Mouse (Mus musculus): Measurements from ENCODE around the gene Fkbp1a. TPM values are rescaled to one million over a fixed set of nuclear protein-coding genes. Genes with fewer than 3 reads are reported as not detected.

The Fkbp1a gene
- 176 TPM for total RNA-seq (2023)

DNA sequence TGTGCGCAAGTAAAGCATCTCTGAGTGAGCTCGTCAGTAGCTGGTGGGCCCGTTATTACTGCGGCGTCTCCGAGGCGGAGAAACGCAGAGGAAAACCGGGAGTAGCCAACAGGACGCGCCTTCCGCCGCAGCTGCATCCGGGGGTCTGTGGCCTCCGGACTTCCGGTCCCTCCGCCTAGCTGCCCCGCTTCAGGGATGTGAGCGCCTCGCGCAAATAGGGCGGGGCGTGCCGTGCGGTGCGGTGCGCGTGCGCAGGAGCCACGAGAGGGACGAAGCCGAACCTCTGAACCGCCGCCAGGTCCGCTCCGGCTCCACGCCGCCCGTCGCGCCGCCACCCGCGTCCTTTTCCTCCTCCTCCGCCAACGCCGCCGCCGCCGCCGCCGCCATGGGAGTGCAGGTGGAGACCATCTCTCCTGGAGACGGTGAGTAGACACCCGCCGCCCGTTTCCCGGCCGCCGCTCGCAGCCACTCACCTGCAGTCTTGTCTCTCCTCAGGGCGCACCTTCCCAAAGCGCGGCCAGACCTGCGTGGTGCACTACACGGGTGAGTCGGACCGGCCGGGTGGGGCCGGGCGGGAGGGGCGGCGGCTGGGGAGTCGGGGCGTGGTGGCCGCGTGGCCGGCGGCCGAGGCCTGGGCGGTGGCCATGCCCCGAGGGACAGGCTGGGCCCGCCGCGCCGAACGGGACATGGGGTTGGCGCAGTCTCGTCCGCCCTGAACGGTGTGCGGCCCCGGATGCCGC is at the start of gene Fkbp1a:
Gene Fkbp1a, plus strand, starts transcription at position 161 of the 740 bp plus-strand sequence.

DNA sequence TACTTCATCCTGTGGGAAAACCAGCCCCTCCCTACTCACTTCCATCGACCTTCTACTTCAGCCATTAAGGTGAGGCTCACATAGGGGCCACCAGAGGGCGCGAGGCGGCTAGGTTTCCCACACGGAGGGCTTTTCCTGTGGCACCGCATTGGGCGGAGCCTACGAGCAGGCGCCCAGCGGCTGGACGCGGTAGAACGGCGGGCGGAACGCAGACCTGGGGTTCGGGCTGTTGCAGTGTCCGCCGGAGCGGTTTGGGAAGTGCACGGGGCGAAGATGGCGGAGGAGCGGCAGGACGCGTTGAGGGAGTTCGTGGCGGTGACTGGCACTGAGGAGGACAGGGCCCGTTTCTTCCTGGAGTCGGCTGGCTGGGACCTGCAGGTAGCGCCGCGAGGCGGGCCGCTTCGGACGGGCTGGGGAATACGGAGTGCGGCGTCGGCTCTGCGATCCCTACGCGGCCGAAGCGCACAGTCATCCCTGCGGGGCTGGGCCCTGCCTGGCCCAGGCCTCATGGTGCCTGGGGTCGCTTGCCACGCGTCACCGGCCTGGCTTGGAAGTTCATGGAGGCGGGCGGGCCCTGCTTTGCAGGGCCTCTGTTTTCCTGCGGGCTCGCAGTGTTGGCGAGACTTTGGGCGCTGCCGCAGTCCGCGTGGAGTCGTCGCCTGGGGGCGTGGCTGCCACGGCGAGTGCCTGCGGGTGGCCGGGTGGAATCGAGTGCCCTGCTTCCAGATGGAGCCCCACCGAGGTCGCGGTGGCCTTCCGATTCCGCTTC is 48.1 kb upstream of the Fkbp1a start, which contains the start of gene Nsfl1c:
Gene Nsfl1c, plus strand, starts transcription at position 148 of the 769 bp plus-strand sequence.

DNA sequence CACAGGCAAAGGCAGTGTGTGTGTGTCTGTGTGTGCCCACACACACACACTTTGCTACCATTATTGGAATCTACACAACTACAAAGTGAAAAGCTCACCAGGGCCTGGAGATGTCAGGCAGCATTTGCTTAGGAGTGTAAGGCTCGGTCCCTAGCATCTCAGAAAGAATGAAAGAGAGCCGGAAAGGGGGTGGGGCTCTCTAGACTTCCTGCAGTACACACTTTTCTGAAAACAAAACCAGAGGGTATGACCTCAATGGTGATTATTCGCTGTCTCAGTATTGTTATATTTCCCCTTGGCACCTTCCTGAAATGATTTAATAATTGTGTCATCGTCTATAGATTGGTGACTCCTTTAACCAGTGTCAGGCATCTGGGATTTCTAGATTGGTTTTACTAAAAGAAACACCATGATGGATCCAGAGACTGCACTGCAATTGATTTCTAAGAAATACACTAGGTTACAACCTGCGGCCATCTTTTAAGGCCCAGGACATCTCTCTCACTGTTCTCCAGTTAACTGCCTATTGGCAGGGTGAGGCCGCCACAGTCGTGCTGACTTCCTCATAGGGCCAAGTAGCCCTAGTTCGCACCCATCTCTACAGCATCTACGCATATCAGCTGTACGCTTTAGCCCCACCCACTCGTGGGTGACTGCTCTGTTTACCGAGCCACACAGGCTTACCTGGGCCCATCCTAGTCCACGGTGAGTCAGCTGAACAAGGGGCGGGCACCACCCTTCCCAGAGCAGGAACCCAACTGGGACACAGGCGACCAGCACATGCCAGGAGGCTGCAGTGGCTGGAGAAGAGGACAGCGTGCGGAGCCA is 29.8 kb downstream of the Fkbp1a start, which contains the start of gene Sdcbp2:
Gene Sdcbp2, plus strand, starts transcription at position 750 of the 828 bp plus-strand sequence.

Other genes with a start within 250 kb of the Fkbp1a start
- gene 4921509C19Rik, start 66.3 kb upstream of the Fkbp1a start, total RNA-seq (2023) = not detected
- gene Nsfl1c, start 48.3 kb upstream of the Fkbp1a start, total RNA-seq (2023) = 134 TPM
- 11.5 TPM for gene Sdcbp2, start 30.1 kb downstream of the Fkbp1a start, total RNA-seq (2023)
- 9.8 TPM for gene Snph, start 90.1 kb downstream of the Fkbp1a start, total RNA-seq (2023)
- gene Rad21l, start 126.0 kb downstream of the Fkbp1a start, total RNA-seq (2023) = not detected
- gene Tmem74b, start 159.5 kb downstream of the Fkbp1a start, total RNA-seq (2023) = not detected
- 50.2 TPM for gene Psmf1, start 201.7 kb downstream of the Fkbp1a start, total RNA-seq (2023)

Data from CD4-positive naive resting alpha-beta T cell, adult 57 days (primary cell).